21 mouse cellular contexts compared by ENCODE assay signal in genomic region chr6:120995541-120995940, GRCm38 (mm10).
DNase-seq lines count a peak whose midpoint lies in the region; ATAC-seq lines count a peak whose summit lies in the region.
"Had no signal": no experiment of that assay in that cellular context is flagged by ENCODE, and none has a peak within 500 bp of the region (broad histone marks: within the 10 kb centered on the region; RNA-seq: fewer than 3 reads in every experiment).

No protein-coding gene starts in this region.

- 0 out of 2 replicates have a peak, but pooled peaks have one; percentile 18 for ATAC-seq in intestine, embryonic 16.5 days
- ATAC-seq in intestine, embryonic 15.5 days: no peak
- 0 out of 2 replicates have a peak, but pooled peaks have one; percentile 16 for ATAC-seq in stomach, embryonic 15.5 days (ENCODE audit: insufficient read depth, low FRiP score, low read depth)
- ATAC-seq: activated CD4-positive, CD25-positive, alpha-beta regulatory T cell, adult 4 months; forebrain, embryonic 14.5 days had no signal

- H3K9ac ChIP-seq in intestine, embryonic 16.5 days (ENCODE audit: low read depth, low read length): no peak overlapping the region
- H3K9ac ChIP-seq in intestine, embryonic 15.5 days: no peak overlapping the region
- H3K9ac ChIP-seq in stomach, embryonic 15.5 days: no peak overlapping the region
- H3K9ac ChIP-seq: embryonic facial prominence, embryonic 15.5 days; heart, embryonic 13.5 days; hindbrain, embryonic 15.5 days had no signal

- H3K4me1 ChIP-seq in intestine, embryonic 16.5 days (ENCODE audit: control insufficient read depth, insufficient read depth, low read length): no peaks in the 10 kb centered on the region
- H3K4me1 ChIP-seq in intestine, embryonic 15.5 days (replicated peaks): no peaks in the 10 kb centered on the region
- 0 out of 2 replicates have a peak, but pooled peaks cover 4% of the 10 kb centered on the region for H3K4me1 ChIP-seq in stomach, embryonic 15.5 days
- H3K4me1 ChIP-seq: hindbrain, embryonic 15.5 days had no signal

- WGBS in intestine, embryonic 16.5 days: 71% methylated on average over 9 of the region's 9 CpGs
- WGBS in intestine, embryonic 15.5 days: 73% methylated on average over 9 of the region's 9 CpGs
- WGBS in stomach, embryonic 15.5 days: 71% methylated on average over 9 of the region's 9 CpGs

- H3K36me3 ChIP-seq in intestine, embryonic 16.5 days (ENCODE audit: control insufficient read depth, insufficient read depth, low read length): no peaks in the 10 kb centered on the region
- H3K36me3 ChIP-seq in intestine, embryonic 15.5 days: no peaks in the 10 kb centered on the region
- H3K36me3 ChIP-seq in stomach, embryonic 15.5 days: no peaks in the 10 kb centered on the region

- no peak overlapping the region for H3K4me3 ChIP-seq in intestine, embryonic 16.5 days (ENCODE audit: low read length)
- no peak overlapping the region for H3K4me3 ChIP-seq in intestine, embryonic 15.5 days (replicated peaks)
- no peak overlapping the region for H3K4me3 ChIP-seq in stomach, embryonic 15.5 days (replicated peaks)
- H3K4me3 ChIP-seq: embryonic facial prominence, embryonic 15.5 days; erythroblast, embryonic 14.5 days; forebrain, embryonic 10.5 days; gastrocnemius, adult 2 months; heart, embryonic 13.5 days; hindbrain, embryonic 15.5 days had no signal

- H3K27ac ChIP-seq in intestine, embryonic 16.5 days (ENCODE audit: low read length): no peak overlapping the region
- H3K27ac ChIP-seq in intestine, embryonic 15.5 days: no peak overlapping the region
- peak overlapping the region; percentile 48; the same call in 1 of the 2 replicates for H3K27ac ChIP-seq in stomach, embryonic 15.5 days
- H3K27ac ChIP-seq: forebrain, embryonic 10.5 days; gastrocnemius, adult 2 months; heart, embryonic 13.5 days; hindbrain, embryonic 15.5 days had no signal

- no peaks in the 10 kb centered on the region for H3K27me3 ChIP-seq in intestine, embryonic 16.5 days (replicated peaks; ENCODE audit: control insufficient read depth, insufficient read depth, low read length)
- H3K27me3 ChIP-seq in intestine, embryonic 15.5 days (replicated peaks): no peaks in the 10 kb centered on the region
- no peaks in the 10 kb centered on the region for H3K27me3 ChIP-seq in stomach, embryonic 15.5 days (replicated peaks)
- H3K27me3 ChIP-seq: embryonic facial prominence, embryonic 15.5 days; heart, embryonic 13.5 days; hindbrain, embryonic 15.5 days had no signal

- DNase-seq in 416B (ENCODE audit: low read depth): peak; percentile 42
- peak; percentile 55 for DNase-seq in ZHBTc4 (ENCODE audit: low read depth, low spot score)
- no peak for DNase-seq in thymus, postnatal 0 days (ENCODE audit: low spot score)
- DNase-seq in testis, postnatal 14 days (ENCODE audit: low spot score): no peak
- DNase-seq in embryo, embryonic 9.5 days (ENCODE audit: extremely low spot score): no peak
- DNase-seq: adrenal gland, postnatal 14 days; cerebellum, adult 18-20 months; cerebellum, postnatal 10 days; gastrocnemius, adult 2 months; gastrocnemius, postnatal 25 days; heart, postnatal 36 days had no signal

- no peaks in the 10 kb centered on the region for H3K9me3 ChIP-seq in intestine, embryonic 16.5 days (ENCODE audit: control insufficient read depth, low read length)
- H3K9me3 ChIP-seq in intestine, embryonic 15.5 days: no peaks in the 10 kb centered on the region
- no peaks in the 10 kb centered on the region for H3K9me3 ChIP-seq in stomach, embryonic 15.5 days
- H3K9me3 ChIP-seq: embryonic facial prominence, embryonic 15.5 days; forebrain, embryonic 10.5 days; heart, embryonic 13.5 days; hindbrain, embryonic 15.5 days had no signal

- H3K4me2 ChIP-seq in intestine, embryonic 16.5 days (ENCODE audit: low read depth, low read length): no peak overlapping the region
- no peak overlapping the region for H3K4me2 ChIP-seq in intestine, embryonic 15.5 days (replicated peaks)
- H3K4me2 ChIP-seq in stomach, embryonic 15.5 days: no peak overlapping the region
- H3K4me2 ChIP-seq: embryonic facial prominence, embryonic 15.5 days; heart, embryonic 13.5 days; hindbrain, embryonic 15.5 days had no signal

Comparison
In these comparisons a context has a peak if more than half of its experiments do, and no peak if none do; other contexts are left out.
1. DNase-seq: peak in 416B (single experiment) and ZHBTc4 (single experiment); none in thymus, postnatal 0 days (single experiment), testis, postnatal 14 days (single experiment) and embryo, embryonic 9.5 days (single experiment).